Mouse (Mus musculus): ENCODE measurements around the gene Trim34a.

GRCm38 (mm10) chr7:104217881-104218280 lies 26.4 kb upstream of the Trim34a start:
- no peak for TF ChIP-seq CTCF (IDR thresholded peaks at IDR 0.05; ENCODE audit: extremely low read depth, insufficient read depth, insufficient read length, insufficient replicate concordance)
- no peak for TF ChIP-seq POLR2A (IDR thresholded peaks at IDR 0.05; ENCODE audit: low read depth, low read length)
